ENCODE assay signal across 8 mouse cellular contexts in genomic region chr3:57574885-57575659, GRCm38 (mm10). TPM values are rescaled to one million over a fixed set of nuclear protein-coding genes. Genes with fewer than 3 reads are reported as not detected.
DNase-seq lines count a peak whose midpoint lies in the region; ATAC-seq and TF ChIP-seq lines count a peak whose summit lies in the region.

No protein-coding gene starts in this region.

- H3K9ac ChIP-seq in heart, embryonic 13.5 days: peak overlapping the region; percentile 91
- peak overlapping the region; percentile 89 for H3K9ac ChIP-seq in kidney, embryonic 16.5 days (replicated peaks; ENCODE audit: low read length)
- H3K9ac ChIP-seq in liver, embryonic 15.5 days: peak overlapping the region; percentile 37; the same call in 1 of the 2 replicates

- H3K4me3 ChIP-seq in embryonic fibroblast, embryonic 13.5 days (ENCODE audit: insufficient read depth, low read length): peak overlapping the region; percentile 81
- peak overlapping the region; percentile 76 for H3K4me3 ChIP-seq in heart, embryonic 13.5 days
- peak overlapping the region; percentile 86 for H3K4me3 ChIP-seq in kidney, embryonic 16.5 days (ENCODE audit: low read length)
- H3K4me3 ChIP-seq in liver, embryonic 15.5 days (replicated peaks): peak overlapping the region; percentile 58
- peak overlapping the region; percentile 56 for H3K4me3 ChIP-seq in olfactory bulb, adult 2 months (ENCODE audit: insufficient read depth, low read depth, low read length)

- H3K27ac ChIP-seq in embryonic fibroblast, embryonic 13.5 days (ENCODE audit: insufficient read depth, low read length): peak overlapping the region; percentile 93
- H3K27ac ChIP-seq in heart, embryonic 13.5 days (replicated peaks): peak overlapping the region; percentile 99
- peak overlapping the region; percentile 99 for H3K27ac ChIP-seq in kidney, embryonic 16.5 days (ENCODE audit: low read length)
- H3K27ac ChIP-seq in liver, embryonic 15.5 days (replicated peaks): peak overlapping the region; percentile 55
- H3K27ac ChIP-seq in olfactory bulb, adult 2 months (ENCODE audit: insufficient read depth, low read depth, low read length): no peak overlapping the region

- no peaks in the 10 kb centered on the region; the same call in 1 of the 2 replicates for H3K4me1 ChIP-seq in embryonic fibroblast, embryonic 13.5 days (ENCODE audit: control insufficient read depth, insufficient read depth, low read length)
- peaks cover 45% of the 10 kb centered on the region for H3K4me1 ChIP-seq in heart, embryonic 13.5 days
- peaks cover 32% of the 10 kb centered on the region for H3K4me1 ChIP-seq in kidney, embryonic 16.5 days (ENCODE audit: insufficient read depth, low read length)
- no peaks in the 10 kb centered on the region for H3K4me1 ChIP-seq in liver, embryonic 15.5 days (replicated peaks)
- peaks cover 12% of the 10 kb centered on the region for H3K4me1 ChIP-seq in olfactory bulb, adult 2 months (ENCODE audit: control insufficient read depth, insufficient read depth, low read length)

- peak; percentile 29; the same call in 1 of the 2 replicates for ATAC-seq in heart, embryonic 13.5 days (ENCODE audit: extremely low read depth, insufficient number of reproducible peaks, low FRiP score, low TSS enrichment)
- ATAC-seq in kidney, embryonic 16.5 days (ENCODE audit: low FRiP score, low TSS enrichment): peak; percentile 71
- ATAC-seq in liver, embryonic 15.5 days (ENCODE audit: insufficient read depth): peak; percentile 55

- TF ChIP-seq CTCF in embryonic fibroblast, embryonic 13.5 days (IDR thresholded peaks at IDR 0.05; ENCODE audit: borderline replicate concordance, insufficient read depth, low read length): no peak
- no peak for TF ChIP-seq CTCF in olfactory bulb, adult 2 months (IDR thresholded peaks at IDR 0.05; ENCODE audit: insufficient read depth, low read depth, low read length)

- no peaks in the 10 kb centered on the region for H3K27me3 ChIP-seq in heart, embryonic 13.5 days (replicated peaks)
- no peaks in the 10 kb centered on the region for H3K27me3 ChIP-seq in kidney, embryonic 16.5 days (ENCODE audit: insufficient read depth, low read length)
- peaks cover 47% of the 10 kb centered on the region for H3K27me3 ChIP-seq in liver, embryonic 15.5 days

- DNase-seq in thymus, postnatal 4 days: peak; percentile 17
- DNase-seq in thymus, postnatal 14 days: no peak
- DNase-seq in T-cell, adult 2 months (ENCODE audit: low spot score): no peak

- WGBS in heart, embryonic 13.5 days: under 1% methylated on average over 56 of the region's 59 CpGs
- under 1% methylated on average over 56 of the region's 59 CpGs for WGBS in kidney, embryonic 16.5 days
- under 1% methylated on average over 57 of the region's 59 CpGs for WGBS in liver, embryonic 15.5 days (ENCODE audit: insufficient replicate concordance)
- WGBS in olfactory bulb, adult 2 months: under 1% methylated on average over 58 of the region's 59 CpGs

- H3K36me3 ChIP-seq in heart, embryonic 13.5 days: peaks cover 19% of the 10 kb centered on the region
- peaks cover 7% of the 10 kb centered on the region for H3K36me3 ChIP-seq in kidney, embryonic 16.5 days (ENCODE audit: insufficient read depth, low read length)
- H3K36me3 ChIP-seq in liver, embryonic 15.5 days (replicated peaks): no peaks in the 10 kb centered on the region

- no peaks in the 10 kb centered on the region for H3K9me3 ChIP-seq in heart, embryonic 13.5 days
- no peaks in the 10 kb centered on the region for H3K9me3 ChIP-seq in kidney, embryonic 16.5 days (ENCODE audit: low read length)
- no peaks in the 10 kb centered on the region for H3K9me3 ChIP-seq in liver, embryonic 15.5 days (replicated peaks)

- H3K4me2 ChIP-seq in heart, embryonic 13.5 days: peak overlapping the region; percentile 89
- peak overlapping the region; percentile 77 for H3K4me2 ChIP-seq in kidney, embryonic 16.5 days (replicated peaks; ENCODE audit: low read depth, low read length)
- H3K4me2 ChIP-seq in liver, embryonic 15.5 days: peak overlapping the region; percentile 62

- no peak for TF ChIP-seq POLR2A in embryonic fibroblast, embryonic 13.5 days (IDR thresholded peaks at IDR 0.05; ENCODE audit: low read depth, low read length)
- no peak for TF ChIP-seq POLR2A in olfactory bulb, adult 2 months (IDR thresholded peaks at IDR 0.05; ENCODE audit: insufficient read depth, low read depth, low read length)

RNA-seq across cellular contexts. Expression of gene Wwtr1, which starts 0.6 kb away (rescaled TPM):
- polyA plus RNA-seq in embryonic fibroblast, embryonic 13.5 days (2011; ENCODE audit: insufficient read length, low read depth, missing spikeins): 80.8 and 86.4 TPM in 2 replicates
- 13.8 and 16.1 TPM in 2 replicates for polyA plus RNA-seq in heart, embryonic 13.5 days (2015; fragmentation: Nextera tagmentation; extraction: Ambion mirVana)
- 17.9 and 20.5 TPM in 2 replicates for polyA plus RNA-seq in kidney, embryonic 16.5 days (2015; fragmentation: Nextera tagmentation; extraction: Ambion mirVana)
- polyA plus RNA-seq in liver, embryonic 15.5 days (2015; fragmentation: Nextera tagmentation; extraction: Ambion mirVana): 1.5 TPM in 2 replicates
- polyA plus RNA-seq in olfactory bulb, adult 2 months (2012; ENCODE audit: insufficient read depth, insufficient read length, low replicate concordance, missing spikeins): not detected in 2 replicates

Comparison
In these comparisons a context has a peak if more than half of its experiments do, and no peak if none do; other contexts are left out.
1. H3K9ac ChIP-seq: peak in every context shown above with its lines; median percentile 91 in heart, embryonic 13.5 days; 89 in kidney, embryonic 16.5 days; 37 in liver, embryonic 15.5 days.